In the genomic region with DNA sequence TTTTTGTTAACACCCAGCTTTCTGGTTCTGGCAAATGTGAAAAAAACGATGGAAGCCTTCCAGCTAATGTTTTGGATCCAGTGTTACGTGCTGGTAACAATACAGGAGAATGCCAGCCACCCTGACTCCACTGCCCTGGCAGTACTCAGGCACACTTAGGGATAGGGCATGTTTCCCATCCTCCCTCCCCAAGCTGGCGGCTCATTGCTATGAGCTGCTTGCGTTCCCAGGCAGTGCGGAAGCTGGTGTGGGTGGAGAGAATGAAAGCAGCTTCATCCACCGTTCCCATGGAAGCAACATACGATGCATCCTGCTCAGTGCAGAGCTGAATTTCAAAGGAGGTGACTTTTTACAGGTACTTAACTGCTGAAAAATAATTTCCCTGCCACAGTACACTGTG, we compare ENCODE assay signal across 7 mouse cellular contexts. TPM values are rescaled to one million over a fixed set of nuclear protein-coding genes. Genes with fewer than 3 reads are reported as not detected.
DNase-seq lines count a peak whose midpoint lies in the region; ATAC-seq and TF ChIP-seq lines count a peak whose summit lies in the region.

No protein-coding gene starts in this region.

- H3K4me3 ChIP-seq in forebrain, embryonic 12.5 days (replicated peaks) = no peak overlapping the region
- H3K4me3 ChIP-seq in hindbrain, postnatal 0 days (ENCODE audit: low read length) = no peak overlapping the region
- no peak overlapping the region for H3K4me3 ChIP-seq in midbrain, embryonic 10.5 days

- H3K4me2 ChIP-seq in forebrain, embryonic 12.5 days = peak overlapping the region; percentile 30
- H3K4me2 ChIP-seq in hindbrain, postnatal 0 days (ENCODE audit: low read depth, low read length) = peak overlapping the region; percentile 25

- no peaks in the 10 kb centered on the region for H3K9me3 ChIP-seq in forebrain, embryonic 12.5 days
- H3K9me3 ChIP-seq in hindbrain, postnatal 0 days (ENCODE audit: low read length) = no peaks in the 10 kb centered on the region
- no peaks in the 10 kb centered on the region for H3K9me3 ChIP-seq in midbrain, embryonic 10.5 days (replicated peaks)

- 19% methylated on average over 7 of the region's 7 CpGs for whole genome bisulfite sequencing in forebrain, embryonic 12.5 days
- WGBS in hindbrain, postnatal 0 days = 6% methylated on average over 7 of the region's 7 CpGs
- WGBS in midbrain, embryonic 10.5 days = 24% methylated on average over 7 of the region's 7 CpGs

- TF ChIP-seq CTCF in hindbrain, postnatal 0 days (IDR thresholded peaks at IDR 0.05; ENCODE audit: low read depth) = no peak

- no peaks in the 10 kb centered on the region for H3K27me3 ChIP-seq in forebrain, embryonic 12.5 days
- no peaks in the 10 kb centered on the region for H3K27me3 ChIP-seq in hindbrain, postnatal 0 days (ENCODE audit: insufficient read depth, low read length)
- peaks cover 8% of the 10 kb centered on the region; the same call in 1 of the 2 replicates for H3K27me3 ChIP-seq in midbrain, embryonic 10.5 days (ENCODE audit: low read depth, poor library complexity, severe bottlenecking)

- peak overlapping the region; percentile 85 for H3K27ac ChIP-seq in forebrain, embryonic 12.5 days
- H3K27ac ChIP-seq in hindbrain, postnatal 0 days = peak overlapping the region; percentile 71
- peak overlapping the region; percentile 29; the same call in 1 of the 2 replicates for H3K27ac ChIP-seq in midbrain, embryonic 10.5 days (replicated peaks)

- DNase-seq in lung, postnatal 36 days = peak; percentile 10
- no peak for DNase-seq in lung, adult 18-20 months
- DNase-seq in hindbrain, postnatal 0 days (ENCODE audit: low spot score) = peak; percentile 71
- DNase-seq in midbrain, embryonic 10.5 days (ENCODE audit: low spot score) = no peak
- no peak for DNase-seq in MN1 (ENCODE audit: low spot score)
- DNase-seq in spleen, adult 12 weeks (ENCODE audit: low spot score) = no peak

- no peak overlapping the region for H3K9ac ChIP-seq in forebrain, embryonic 12.5 days
- H3K9ac ChIP-seq in hindbrain, postnatal 0 days (replicated peaks; ENCODE audit: low read length) = no peak overlapping the region

- peaks cover 21% of the 10 kb centered on the region for H3K4me1 ChIP-seq in forebrain, embryonic 12.5 days
- peaks cover 8% of the 10 kb centered on the region for H3K4me1 ChIP-seq in hindbrain, postnatal 0 days (ENCODE audit: insufficient read depth, low read length)
- H3K4me1 ChIP-seq in midbrain, embryonic 10.5 days = peaks cover 20% of the 10 kb centered on the region

- ATAC-seq in forebrain, embryonic 12.5 days (ENCODE audit: low FRiP score) = peak; percentile 89
- peak; percentile 88 for ATAC-seq in hindbrain, postnatal 0 days

- H3K36me3 ChIP-seq in forebrain, embryonic 12.5 days (replicated peaks) = no peaks in the 10 kb centered on the region
- H3K36me3 ChIP-seq in hindbrain, postnatal 0 days (ENCODE audit: insufficient read depth, low read length) = no peaks in the 10 kb centered on the region
- H3K36me3 ChIP-seq in midbrain, embryonic 10.5 days = no peaks in the 10 kb centered on the region

RNA-seq across cellular contexts. Expression of a gene that starts 12.1 kb away (rescaled TPM):
- 18.9 and 21.2 TPM in 2 replicates for polyA plus RNA-seq in forebrain, embryonic 12.5 days (2016; fragmentation: Nextera tagmentation; extraction: Ambion mirVana)
- 4.2 TPM in 1 of 2 replicates, not detected in the other for total RNA-seq in hindbrain, postnatal 0 days (2014; rRNA removed)
- 11.6 and 13.9 TPM in 2 replicates for polyA plus RNA-seq in hindbrain, postnatal 0 days (2015; fragmentation: Nextera tagmentation; extraction: Ambion mirVana)
- 13.5 and 13.9 TPM in 2 replicates for polyA plus RNA-seq in midbrain, embryonic 10.5 days (2016; fragmentation: Nextera tagmentation; extraction: Ambion mirVana)

RNA-seq across cellular contexts. Expression of a gene that starts 31.5 kb away (rescaled TPM):
- 109 and 114 TPM in 2 replicates for polyA plus RNA-seq in forebrain, embryonic 12.5 days (2016; fragmentation: Nextera tagmentation; extraction: Ambion mirVana)
- total RNA-seq in hindbrain, postnatal 0 days (2014; rRNA removed) = 44.5 and 45.6 TPM in 2 replicates
- 82.9 and 87.7 TPM in 2 replicates for polyA plus RNA-seq in hindbrain, postnatal 0 days (2015; fragmentation: Nextera tagmentation; extraction: Ambion mirVana)
- 133 and 142 TPM in 2 replicates for polyA plus RNA-seq in midbrain, embryonic 10.5 days (2016; fragmentation: Nextera tagmentation; extraction: Ambion mirVana)

RNA-seq across cellular contexts. Expression of a gene that starts 43.4 kb away (rescaled TPM):
- polyA plus RNA-seq in forebrain, embryonic 12.5 days (2016; fragmentation: Nextera tagmentation; extraction: Ambion mirVana) = 0.19 TPM in 2 replicates
- total RNA-seq in hindbrain, postnatal 0 days (2014; rRNA removed) = not detected in 2 replicates
- 0.10 TPM in 1 of 2 replicates, not detected in the other for polyA plus RNA-seq in hindbrain, postnatal 0 days (2015; fragmentation: Nextera tagmentation; extraction: Ambion mirVana)
- polyA plus RNA-seq in midbrain, embryonic 10.5 days (2016; fragmentation: Nextera tagmentation; extraction: Ambion mirVana) = 0.17 and 0.22 TPM in 2 replicates

Comparison
In these comparisons a context has a peak if more than half of its experiments do, and no peak if none do; other contexts are left out.
1. DNase-seq: peak in lung, postnatal 36 days (single experiment) and hindbrain, postnatal 0 days (single experiment); none in lung, adult 18-20 months (0 of 2), midbrain, embryonic 10.5 days (single experiment), MN1 (single experiment) and spleen, adult 12 weeks (single experiment).
2. H3K27ac ChIP-seq: peak in every context shown above with its lines; median percentile 85 in forebrain, embryonic 12.5 days; 71 in hindbrain, postnatal 0 days; 29 in midbrain, embryonic 10.5 days.